Mouse (Mus musculus) forebrain, embryonic 15.5 days (tissue): Measurements from ENCODE around the gene Bmpr2. TPM values are rescaled to one million over a fixed set of nuclear protein-coding genes. Genes with fewer than 3 reads are reported as not detected.
A peak's percentile ranks its signal among the peaks of the same experiment; 100 is the strongest.

Source experiments
- ATAC-seq: fragments of 200-750 bp; cut with Nextera tagmentation; replicated peaks from 2 replicates; pipeline ENCODE4 v1.8.0; 2017; ENCODE audit warnings: mild to moderate bottlenecking, moderate TSS enrichment, moderate library complexity
- H3K27ac ChIP-seq: fragments of 300-500 bp; sonication (generic); replicated peaks from 2 replicates; pipeline ENCODE4 v1.5.1; 2015; ENCODE audit warnings: mild to moderate bottlenecking, inconsistent platforms
- H3K27me3 ChIP-seq: fragments of 300-500 bp; sonication (generic); 2 replicates; pipeline ENCODE4 v1.6.1; 2015; ENCODE audit warnings: inconsistent platforms
- H3K36me3 ChIP-seq: fragments of 300-500 bp; sonication (generic); 2 replicates; pipeline ENCODE4 v1.6.1; 2015; ENCODE audit warnings: mild to moderate bottlenecking, inconsistent platforms
- H3K4me1 ChIP-seq: fragments of 300-500 bp; sonication (generic); 2 replicates; pipeline ENCODE4 v1.6.1; 2015; ENCODE audit warnings: inconsistent platforms
- H3K4me2 ChIP-seq: fragments of 300-500 bp; sonication (generic); replicated peaks from 2 replicates; pipeline ENCODE4 v1.6.1; 2015; ENCODE audit warnings: mild to moderate bottlenecking, inconsistent platforms
- H3K4me3 ChIP-seq: fragments of 300-500 bp; sonication (generic); 2 replicates; pipeline ENCODE4 v1.5.1; 2015; ENCODE audit warnings: mild to moderate bottlenecking, inconsistent platforms
- H3K9ac ChIP-seq: fragments of 300-500 bp; sonication (generic); replicated peaks from 2 replicates; pipeline ENCODE4 v1.6.1; 2015; ENCODE audit warnings: mild to moderate bottlenecking, inconsistent platforms
- H3K9me3 ChIP-seq: fragments of 300-500 bp; sonication (generic); 2 replicates; pipeline ENCODE4 v1.6.1; 2016; ENCODE audit warnings: inconsistent platforms
- WGBS: fragments of 180-500 bp; shearing (Covaris S2); methylation state at CpG from one replicate; pipeline ENCODE4 v1.1.7; 2015; ENCODE audit warnings: mixed read lengths; 5-methylcytosine and 5-hydroxymethylcytosine counted together
- polyA plus RNA-seq: library from polyadenylated mRNA; unstranded; fragments of >200 nt; fragmentation: Nextera tagmentation; extraction: Ambion mirVana; gene quantifications from 2 replicates; pipeline ENCODE4 v1.2.1, GENCODE M21; 2015

Gene Bmpr2
- polyA plus RNA-seq, 1 experiment from 2014 or later: 13.4 TPM

DNA sequence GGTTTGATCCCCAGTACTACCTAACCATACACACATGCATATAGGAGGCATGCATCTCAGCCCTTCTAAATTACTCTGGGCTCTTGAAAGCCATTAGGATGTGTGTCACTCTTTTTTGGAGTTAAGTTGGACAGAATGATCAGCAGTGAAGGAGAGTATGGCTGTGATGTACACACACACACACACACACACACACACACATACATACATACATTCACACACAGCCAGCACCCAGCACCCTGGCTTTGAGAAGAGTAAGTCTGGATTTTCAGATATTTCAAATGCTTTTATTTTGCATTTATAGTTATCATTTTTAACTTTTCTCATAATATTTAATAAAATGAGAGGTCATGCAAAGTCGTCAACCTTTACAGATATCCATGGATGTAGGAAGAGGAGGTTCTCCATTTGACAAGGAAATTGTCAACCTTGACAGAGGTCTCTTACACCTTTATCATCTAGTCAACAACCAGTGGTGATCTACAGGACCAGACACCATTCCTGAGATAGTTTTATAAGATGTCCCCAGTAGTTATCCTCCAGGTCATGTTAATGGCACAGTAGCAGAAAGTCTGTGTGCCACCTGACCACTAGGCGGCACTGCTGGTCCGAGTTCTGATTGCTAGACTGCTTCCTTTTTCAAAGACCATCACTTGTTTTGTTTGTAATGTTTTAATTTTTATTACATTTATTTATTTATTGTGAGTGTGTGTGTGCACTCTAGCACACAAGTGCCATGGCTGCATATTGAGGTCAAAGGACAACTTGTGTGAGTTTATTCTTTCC lies 120.3 kb downstream of the Bmpr2 start:
- Histone ChIP-seq H3K27ac (no peak overlapping the region), H3K4me3 (no peak overlapping the region), H3K4me1 (peaks cover 11% of the 10 kb centered on the region), H3K9ac (no peak overlapping the region), H3K36me3 (peaks cover 9% of the 10 kb centered on the region; the same call in 1 of the 2 replicates), H3K4me2 (no peak overlapping the region), H3K27me3 (no peaks in the 10 kb centered on the region), H3K9me3 (no peaks in the 10 kb centered on the region)
- 34% methylated on average over 3 of the region's 3 CpGs for WGBS
- peak; percentile 71; the same call in 1 of the 2 replicates for ATAC-seq

DNA sequence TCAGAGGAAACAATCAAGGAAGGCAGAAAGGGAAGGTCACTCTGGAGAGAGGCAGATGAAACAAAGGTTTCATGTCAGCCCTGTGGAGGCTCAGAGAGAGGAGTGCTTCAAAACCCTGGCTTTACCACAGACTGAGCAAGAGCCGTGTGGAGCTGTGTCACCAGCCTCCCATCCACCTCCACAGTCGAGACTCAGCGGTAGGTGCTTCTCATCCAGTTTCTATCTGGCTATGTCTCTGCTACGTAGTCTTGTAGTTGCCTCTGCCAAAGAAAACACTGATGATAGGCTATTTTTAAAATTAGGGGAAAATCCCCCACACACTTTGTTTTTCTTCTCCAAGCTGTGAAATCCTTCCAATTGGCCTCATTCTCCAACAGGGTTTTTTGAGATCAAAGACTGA lies 123.7 kb downstream of the Bmpr2 start:
- WGBS: 25% methylated on average over 4 of the region's 4 CpGs
- no peak overlapping the region for H3K4me3 ChIP-seq
- no peak overlapping the region for H3K9ac ChIP-seq
- no peaks in the 10 kb centered on the region for H3K27me3 ChIP-seq
- peak overlapping the region; percentile 43 for H3K27ac ChIP-seq
- no peak overlapping the region for H3K4me2 ChIP-seq
- no peaks in the 10 kb centered on the region for H3K9me3 ChIP-seq
- H3K4me1 ChIP-seq: peaks cover 11% of the 10 kb centered on the region
- H3K36me3 ChIP-seq: no peaks in the 10 kb centered on the region
- no peak for ATAC-seq

DNA sequence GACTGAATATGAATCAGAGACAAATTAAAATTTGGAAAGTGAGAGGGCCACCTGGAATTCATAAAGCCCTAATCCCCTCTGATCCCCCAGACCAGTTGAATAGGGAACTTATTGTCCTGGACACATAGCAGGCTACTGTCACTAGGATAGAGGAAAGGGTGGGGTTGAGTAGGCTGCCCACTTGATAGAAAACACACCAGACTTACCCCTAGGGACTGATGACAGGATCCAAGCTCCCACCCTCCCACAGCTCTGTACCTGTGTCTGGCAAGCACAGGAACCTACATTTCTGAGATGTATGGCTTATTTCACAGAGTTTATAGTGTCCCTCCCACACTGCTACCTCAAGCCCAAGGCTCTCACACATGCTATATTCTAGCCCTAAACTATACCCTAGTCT lies 124.8 kb downstream of the Bmpr2 start:
- H3K4me2 ChIP-seq: no peak overlapping the region
- no peak overlapping the region for H3K27ac ChIP-seq
- H3K36me3 ChIP-seq: no peaks in the 10 kb centered on the region

DNA sequence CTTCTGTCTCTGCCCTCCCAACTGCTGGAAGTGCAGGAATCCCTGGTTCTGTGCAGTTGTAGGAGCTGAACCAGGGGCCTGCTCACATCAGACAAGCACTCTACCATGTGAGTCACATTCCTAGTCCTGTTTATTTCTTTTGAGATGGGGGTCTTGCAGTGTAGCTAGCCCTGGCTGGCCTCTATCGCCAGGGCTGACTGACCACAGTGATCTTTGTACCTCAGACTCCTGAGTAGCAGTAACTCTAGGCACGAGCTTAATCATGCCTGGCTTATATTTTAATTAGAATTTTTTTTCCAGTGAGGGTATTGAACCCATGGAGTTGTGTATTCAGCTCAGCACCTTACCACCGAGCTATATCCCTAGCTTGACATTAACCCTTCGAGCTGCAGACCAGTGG lies 128.0 kb downstream of the Bmpr2 start:
- Histone ChIP-seq H3K9me3 (no peaks in the 10 kb centered on the region), H3K27me3 (no peaks in the 10 kb centered on the region), H3K4me3 (no peak overlapping the region), H3K27ac (no peak overlapping the region), H3K4me2 (no peak overlapping the region), H3K4me1 (peaks cover 11% of the 10 kb centered on the region), H3K9ac (no peak overlapping the region), H3K36me3 (no peaks in the 10 kb centered on the region)
- ATAC-seq: no peak
- 80% methylated on average over 4 of the region's 4 CpGs for WGBS

More for the DNA sequence above, 124.8 kb downstream of the Bmpr2 start:
- no peaks in the 10 kb centered on the region for H3K27me3 ChIP-seq
- H3K9me3 ChIP-seq: no peaks in the 10 kb centered on the region
- no peak overlapping the region for H3K4me3 ChIP-seq
- peaks cover 11% of the 10 kb centered on the region for H3K4me1 ChIP-seq
- H3K9ac ChIP-seq: no peak overlapping the region
- ATAC-seq: no peak

DNA sequence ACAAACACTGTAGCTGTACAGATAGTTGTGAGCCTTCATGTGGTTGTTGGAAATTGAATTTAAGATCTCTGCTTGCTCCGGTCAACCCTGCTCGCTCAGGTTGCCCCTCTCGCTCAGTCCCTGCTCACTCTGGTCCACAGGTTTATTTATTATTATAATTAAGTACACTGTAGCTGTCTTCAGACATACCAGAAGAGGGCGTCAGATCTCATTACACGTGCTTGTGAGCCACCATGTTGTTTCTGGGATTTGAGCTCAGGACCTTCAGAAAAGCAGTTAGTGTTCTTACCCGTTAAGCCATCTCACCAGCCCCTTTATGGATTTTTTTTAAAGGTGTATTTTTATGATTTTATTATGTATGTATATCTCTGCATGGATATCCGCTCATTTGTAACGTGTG lies 129.6 kb downstream of the Bmpr2 start:
- Histone ChIP-seq H3K4me2 (no peak overlapping the region), H3K36me3 (no peaks in the 10 kb centered on the region), H3K9ac (no peak overlapping the region), H3K9me3 (no peaks in the 10 kb centered on the region), H3K4me3 (no peak overlapping the region), H3K4me1 (no peaks in the 10 kb centered on the region), H3K27ac (no peak overlapping the region), H3K27me3 (no peaks in the 10 kb centered on the region)
- no peak for ATAC-seq
- 86% methylated on average over 8 of the region's 8 CpGs for WGBS

DNA sequence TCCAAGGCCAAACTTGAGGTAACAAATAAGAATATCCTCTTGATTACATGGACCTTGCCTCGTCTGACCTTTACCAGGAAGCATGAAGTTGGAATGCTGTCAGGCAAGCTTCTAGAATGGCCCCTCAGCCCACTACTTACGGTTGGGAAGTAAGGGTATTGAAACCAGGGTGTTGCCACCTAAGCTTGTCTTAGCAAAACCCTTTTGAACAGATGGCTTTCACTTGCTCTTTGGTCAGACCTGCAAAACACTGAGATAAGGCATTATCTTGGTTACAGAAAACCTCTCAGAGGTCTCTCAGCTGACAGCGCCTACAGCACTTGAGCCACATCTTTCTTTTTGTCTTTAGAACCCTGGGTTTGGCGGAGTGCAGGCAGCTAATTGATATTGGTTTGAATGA lies 130.8 kb downstream of the Bmpr2 start:
- no peak overlapping the region for H3K4me2 ChIP-seq
- H3K4me1 ChIP-seq: no peaks in the 10 kb centered on the region
- H3K9me3 ChIP-seq: no peaks in the 10 kb centered on the region
- WGBS: 86% methylated on average over 4 of the region's 4 CpGs
- ATAC-seq: no peak
- H3K27me3 ChIP-seq: no peaks in the 10 kb centered on the region
- H3K36me3 ChIP-seq: no peaks in the 10 kb centered on the region
- no peak overlapping the region for H3K27ac ChIP-seq
- no peak overlapping the region for H3K9ac ChIP-seq
- H3K4me3 ChIP-seq: no peak overlapping the region

DNA sequence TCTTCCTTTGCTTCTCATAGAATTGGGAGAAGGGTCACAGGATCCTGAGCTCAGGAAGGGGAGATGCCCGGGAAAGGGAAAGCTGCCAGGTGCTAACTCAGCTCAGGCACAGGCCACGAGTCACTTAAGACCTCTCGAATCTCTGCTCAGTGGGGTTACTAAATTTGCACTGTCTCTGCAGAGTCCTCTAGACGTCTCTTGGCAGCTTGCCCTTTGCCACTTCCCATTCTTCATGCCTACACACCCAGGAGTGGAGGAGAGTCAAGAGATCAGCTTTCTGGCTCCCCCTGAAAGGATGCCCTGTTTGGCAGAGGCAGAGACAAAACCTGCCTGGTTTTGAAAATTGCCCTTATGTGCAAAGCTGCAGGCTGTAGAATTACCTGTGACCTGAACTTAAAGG lies 132.3 kb downstream of the Bmpr2 start:
- Histone ChIP-seq H3K36me3 (no peaks in the 10 kb centered on the region), H3K9ac (no peak overlapping the region), H3K9me3 (no peaks in the 10 kb centered on the region), H3K27me3 (no peaks in the 10 kb centered on the region), H3K4me1 (no peaks in the 10 kb centered on the region), H3K4me3 (no peak overlapping the region), H3K4me2 (no peak overlapping the region), H3K27ac (no peak overlapping the region)
- ATAC-seq: no peak
- WGBS: 49% methylated on average over 4 of the region's 4 CpGs

DNA sequence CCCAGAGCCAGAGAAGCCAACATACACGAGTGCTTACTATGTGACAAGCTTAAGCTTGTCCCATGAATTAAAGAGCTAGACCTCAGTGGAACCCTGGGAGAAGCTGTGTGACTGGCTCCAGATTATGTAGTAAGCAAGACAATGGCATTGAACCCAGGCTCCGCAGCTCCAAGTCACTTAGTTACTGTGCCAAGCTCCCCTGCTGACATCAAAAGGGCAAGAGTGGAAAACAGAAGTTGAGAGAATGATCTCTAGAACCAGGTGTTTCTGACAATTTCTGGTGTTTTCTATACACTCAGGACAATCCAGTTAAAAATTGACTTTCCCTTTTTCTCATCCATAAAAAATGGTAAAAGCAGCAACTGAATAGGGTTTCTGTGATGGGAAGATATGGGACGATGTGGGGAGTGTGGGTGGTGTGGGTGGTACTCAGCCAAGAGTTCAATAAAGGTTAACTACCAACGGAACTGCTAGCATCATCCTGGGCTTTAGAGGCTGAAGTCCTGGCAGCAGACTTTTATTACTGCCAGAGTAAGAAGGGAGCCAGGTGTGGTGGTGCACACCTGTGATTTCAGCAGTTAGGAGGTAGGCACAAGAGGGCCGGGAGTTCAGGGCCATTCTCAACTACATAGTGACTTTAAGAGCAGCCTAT lies 134.1 kb downstream of the Bmpr2 start:
- WGBS: 61% methylated on average over 5 of the region's 5 CpGs
- Histone ChIP-seq H3K4me2 (no peak overlapping the region), H3K9me3 (no peaks in the 10 kb centered on the region), H3K4me3 (no peak overlapping the region), H3K27ac (no peak overlapping the region), H3K9ac (no peak overlapping the region), H3K36me3 (no peaks in the 10 kb centered on the region), H3K4me1 (no peaks in the 10 kb centered on the region), H3K27me3 (no peaks in the 10 kb centered on the region)
- no peak for ATAC-seq

DNA sequence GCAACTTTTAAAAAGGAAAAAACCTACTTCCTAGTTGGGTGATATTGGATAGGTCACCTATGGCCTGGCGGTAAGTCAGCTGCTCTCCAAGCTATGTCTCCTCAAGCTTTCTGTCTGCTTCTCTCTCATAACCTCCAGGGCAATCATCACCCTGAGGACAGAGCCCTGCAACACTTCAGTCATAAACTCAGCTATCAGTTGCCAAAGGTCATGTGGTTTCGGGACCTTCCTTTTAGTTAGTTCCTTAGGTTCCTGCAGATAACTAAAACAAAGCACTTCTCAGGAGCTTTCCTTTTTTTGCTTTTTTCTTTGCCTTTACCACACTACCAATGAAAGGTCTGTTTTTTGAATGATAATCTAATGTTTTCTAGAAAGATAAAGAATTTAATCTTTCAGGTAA lies 136.5 kb downstream of the Bmpr2 start:
- Histone ChIP-seq H3K36me3 (no peaks in the 10 kb centered on the region), H3K9ac (no peak overlapping the region), H3K4me2 (no peak overlapping the region), H3K9me3 (no peaks in the 10 kb centered on the region), H3K4me3 (no peak overlapping the region), H3K4me1 (no peaks in the 10 kb centered on the region), H3K27me3 (no peaks in the 10 kb centered on the region), H3K27ac (no peak overlapping the region)
- no peak for ATAC-seq
- WGBS: 94% methylated on average over 2 of the region's 2 CpGs

DNA sequence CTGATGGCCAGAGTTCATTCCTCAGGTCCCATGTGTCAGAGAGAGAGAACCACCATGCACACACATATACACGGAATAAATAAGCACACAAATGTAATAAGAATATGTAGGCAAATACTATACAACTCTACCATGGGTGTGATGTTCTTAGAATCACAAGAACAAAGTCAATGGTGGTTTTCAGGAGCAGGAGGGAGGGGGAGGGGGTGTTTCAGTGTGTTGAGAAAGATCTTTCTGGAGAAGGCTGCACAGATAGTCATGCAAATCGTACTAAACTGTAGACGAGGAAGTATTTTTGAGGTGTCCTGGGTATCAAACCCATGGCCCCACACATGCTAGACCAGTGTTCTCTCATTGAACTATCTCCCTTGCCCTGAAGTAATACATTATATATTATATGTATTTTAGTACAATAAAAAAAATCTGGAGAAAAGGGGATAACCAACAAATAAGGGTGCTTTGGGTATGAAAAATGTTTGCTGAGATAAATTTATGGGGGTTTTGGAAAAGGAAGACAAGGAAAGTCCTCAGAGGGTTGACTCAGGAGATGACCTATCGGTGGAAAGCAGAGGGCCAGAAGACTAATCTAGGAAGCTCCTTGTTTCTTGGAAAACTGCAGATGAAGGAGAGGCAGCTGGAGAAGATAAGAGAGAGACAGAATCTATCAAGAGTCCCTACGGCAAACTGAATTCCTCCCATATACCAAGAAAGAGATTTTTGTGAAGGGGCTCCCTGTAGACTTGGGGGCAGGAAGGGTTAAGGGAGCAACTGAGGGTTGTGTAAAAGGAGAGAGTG lies 138.1 kb downstream of the Bmpr2 start:
- Histone ChIP-seq H3K4me3 (no peak overlapping the region), H3K27ac (no peak overlapping the region), H3K27me3 (no peaks in the 10 kb centered on the region), H3K4me1 (no peaks in the 10 kb centered on the region), H3K36me3 (no peaks in the 10 kb centered on the region), H3K9ac (no peak overlapping the region), H3K9me3 (no peaks in the 10 kb centered on the region), H3K4me2 (no peak overlapping the region)
- 93% methylated on average over 5 of the region's 5 CpGs for WGBS
- ATAC-seq: no peak

DNA sequence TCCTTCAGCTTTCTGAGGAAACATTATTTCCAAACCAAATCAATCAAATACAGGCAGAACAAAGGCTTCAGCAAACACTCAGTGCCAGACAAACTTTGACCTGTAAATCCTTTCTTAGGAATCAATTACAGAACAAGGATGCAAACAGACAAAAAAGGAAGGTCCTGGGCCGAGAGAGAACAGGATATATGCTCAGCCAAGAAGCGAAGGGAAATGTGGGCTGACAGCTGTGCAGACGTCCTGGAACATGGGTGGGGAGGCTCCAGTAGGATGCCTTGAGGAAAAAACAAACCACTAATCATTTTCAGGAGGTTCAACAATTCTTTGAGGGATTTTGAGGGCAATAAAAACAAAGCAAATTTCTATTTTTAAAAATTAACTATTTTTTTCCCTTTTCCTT lies 139.4 kb downstream of the Bmpr2 start:
- H3K4me1 ChIP-seq: no peaks in the 10 kb centered on the region
- H3K9ac ChIP-seq: no peak overlapping the region
- no peaks in the 10 kb centered on the region for H3K27me3 ChIP-seq
- H3K4me2 ChIP-seq: no peak overlapping the region
- H3K36me3 ChIP-seq: no peaks in the 10 kb centered on the region
- WGBS: 38% methylated on average over 3 of the region's 3 CpGs
- H3K9me3 ChIP-seq: no peaks in the 10 kb centered on the region
- no peak for ATAC-seq
- no peak overlapping the region for H3K27ac ChIP-seq
- H3K4me3 ChIP-seq: no peak overlapping the region

DNA sequence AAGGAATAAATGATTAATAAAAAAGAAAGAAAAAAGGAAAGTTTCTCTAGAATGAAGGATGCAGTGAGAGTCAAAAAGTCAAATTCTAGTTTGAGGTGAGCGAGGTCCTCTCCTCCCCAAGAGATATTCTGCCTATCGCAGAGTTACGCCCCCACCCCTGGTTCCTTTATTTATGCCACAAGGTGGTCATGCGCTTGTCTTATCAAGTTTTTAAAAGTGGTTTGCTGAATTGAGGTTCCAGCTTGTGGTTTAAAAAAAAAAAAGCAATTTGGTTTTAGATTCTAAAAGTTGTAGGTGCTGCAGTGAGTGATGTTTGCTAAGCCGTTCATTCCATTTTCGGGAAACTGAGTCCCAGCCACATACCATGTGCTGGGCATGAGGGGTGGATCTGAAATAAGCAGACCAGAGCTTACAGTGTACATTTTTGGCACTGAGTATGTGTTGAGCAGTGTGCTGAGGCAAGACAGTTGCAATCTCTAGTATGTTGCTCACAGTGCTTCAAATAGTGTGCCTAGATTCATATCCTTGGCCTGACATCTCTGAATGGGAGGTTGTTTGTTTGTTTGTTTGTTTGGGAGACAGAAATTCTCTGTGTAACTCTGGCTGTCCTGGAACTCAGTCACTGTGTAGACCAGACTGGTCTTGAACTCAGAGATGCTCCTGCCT lies 141.6 kb downstream of the Bmpr2 start:
- no peak overlapping the region for H3K9ac ChIP-seq
- H3K4me1 ChIP-seq: no peaks in the 10 kb centered on the region
- ATAC-seq: no peak
- H3K27me3 ChIP-seq: no peaks in the 10 kb centered on the region
- H3K9me3 ChIP-seq: no peaks in the 10 kb centered on the region
- H3K4me2 ChIP-seq: no peak overlapping the region
- H3K27ac ChIP-seq: no peak overlapping the region
- H3K4me3 ChIP-seq: no peak overlapping the region
- WGBS: 95% methylated on average over 6 of the region's 6 CpGs
- no peaks in the 10 kb centered on the region for H3K36me3 ChIP-seq
